Mouse (Mus musculus) G1E (cell line): ENCODE measurements at regions not wholly inside any gene's neighbourhood (a gene's known extent, or its start where the extent isn't known, plus 50 kb on each side); places are given as distances from the start of the nearest gene placed in this dataset.

Experiments used
- CTCF ChIP-seq: IDR thresholded peaks from 2 replicates; pipeline ENCODE4 v1.5.1; 2012; ENCODE audit warnings: low read depth, low read length, inconsistent platforms, mixed read lengths
- GATA1 ChIP-seq: IDR thresholded peaks from 2 replicates; pipeline ENCODE4 v1.6.1; 2012; ENCODE audit warnings: borderline replicate concordance, low read length, inconsistent platforms, mixed read lengths
- GATA2 ChIP-seq: IDR thresholded peaks from 2 replicates; pipeline ENCODE4 v1.6.1; 2012; ENCODE audit warnings: low read depth, low read length, inconsistent platforms, borderline replicate concordance
- TAL1 ChIP-seq: conservative IDR thresholded peaks from 2 replicates; pipeline ENCODE4 v1.6.1; 2012; ENCODE audit warnings: low read depth, low read length, inconsistent platforms, mixed read lengths

DNA sequence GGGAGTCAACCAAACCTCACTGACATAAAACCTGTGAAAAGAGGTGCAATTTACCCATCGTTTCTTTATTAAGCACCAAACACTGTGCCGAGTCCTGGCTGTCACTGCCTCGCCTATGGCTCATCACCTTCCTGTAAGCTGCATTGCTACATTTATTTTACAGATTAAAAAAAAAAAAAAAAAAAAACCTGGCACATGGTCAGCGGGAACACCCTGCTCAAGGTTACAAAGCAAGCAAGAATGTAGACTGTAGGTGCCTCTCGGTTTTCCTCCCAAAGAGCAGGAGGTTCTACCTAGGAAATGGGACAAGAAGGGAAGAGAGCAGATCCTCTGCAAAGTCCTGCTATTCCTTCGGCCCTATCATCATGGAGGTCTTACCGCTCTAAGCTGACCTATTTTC lies 146.9 kb upstream of the Nabp1 start:
- TF ChIP-seq CTCF (no peak), GATA1 (no peak), TAL1 (no peak), GATA2 (no peak)
